Mouse (Mus musculus) right cerebral cortex, adult 18-20 months (tissue): ENCODE data around the gene Pde9a.

Source experiments
- DNase-seq: peaks from one replicate; pipeline ENCODE4 v3.0.0; 2022; ENCODE audit warnings: mixed read lengths

The Pde9a gene

GRCm38 (mm10) chr17:31389432-31390050 lies 3.5 kb downstream of the Pde9a start:
- DNase-seq: no peak

DNA sequence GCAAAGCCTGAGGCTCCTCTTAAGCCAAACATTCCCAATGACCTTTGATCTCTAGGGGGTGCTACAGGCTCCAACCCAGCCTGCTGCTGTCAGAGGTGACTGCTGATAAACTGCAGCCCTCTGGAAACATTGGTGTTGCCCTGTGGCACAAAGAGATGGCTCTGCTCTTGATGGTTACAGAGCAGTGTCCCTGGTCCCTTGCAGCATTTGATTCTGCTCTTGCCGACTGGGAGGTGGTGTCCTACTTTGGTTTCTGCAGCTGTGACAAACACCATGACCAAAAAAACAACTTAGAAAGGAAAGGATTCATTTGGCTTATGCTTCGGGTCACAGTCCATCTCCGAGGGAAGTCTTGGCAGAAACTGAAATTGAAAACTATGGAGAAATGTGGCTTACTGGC lies 5.5 kb downstream of the Pde9a start:
- no peak for DNase-seq

DNA sequence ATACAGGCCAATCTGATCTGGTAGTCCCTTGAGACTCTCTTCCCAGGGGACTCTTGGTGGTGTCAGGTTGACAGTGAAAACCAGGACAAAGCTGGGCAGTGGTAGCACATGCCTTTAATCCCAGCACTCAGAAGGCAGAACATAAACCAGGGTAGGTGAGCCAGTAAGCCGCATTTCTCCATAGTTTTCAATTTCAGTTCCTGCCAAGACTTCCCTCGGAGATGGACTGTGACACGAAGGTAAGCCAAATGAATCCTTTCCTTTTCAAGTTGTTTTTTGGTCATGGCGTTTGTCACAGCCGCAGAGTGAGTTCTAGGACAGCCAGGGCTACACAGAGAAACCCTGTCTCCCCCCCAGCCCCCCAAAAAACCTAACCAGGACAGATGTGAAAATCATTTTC lies 6.0 kb downstream of the Pde9a start:
- DNase-seq: no peak

DNA sequence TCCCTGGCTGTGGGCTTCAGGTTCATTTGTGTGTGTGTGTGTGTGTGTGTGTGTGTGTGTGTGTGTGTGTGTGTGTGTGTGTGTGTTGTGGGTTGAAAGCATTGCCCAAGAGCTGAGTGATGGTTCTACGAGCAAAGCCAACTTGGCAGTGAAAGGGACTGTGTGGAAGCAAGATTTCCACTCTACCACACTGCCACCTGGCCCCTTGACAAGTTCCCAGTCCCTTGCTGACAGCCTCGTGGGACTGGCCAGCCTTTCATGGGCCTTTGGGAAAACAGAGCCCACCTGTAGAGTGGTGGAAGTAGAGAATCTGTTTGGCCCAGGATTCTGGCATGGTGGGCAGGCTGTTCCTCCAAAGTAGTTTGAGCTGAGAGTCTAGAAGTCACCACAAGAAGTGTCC lies 7.8 kb downstream of the Pde9a start:
- no peak for DNase-seq

GRCm38 (mm10) chr17:31400294-31400693 lies 14.3 kb downstream of the Pde9a start:
- DNase-seq: no peak

GRCm38 (mm10) chr17:31401160-31401559 lies 15.2 kb downstream of the Pde9a start:
- DNase-seq: no peak

DNA sequence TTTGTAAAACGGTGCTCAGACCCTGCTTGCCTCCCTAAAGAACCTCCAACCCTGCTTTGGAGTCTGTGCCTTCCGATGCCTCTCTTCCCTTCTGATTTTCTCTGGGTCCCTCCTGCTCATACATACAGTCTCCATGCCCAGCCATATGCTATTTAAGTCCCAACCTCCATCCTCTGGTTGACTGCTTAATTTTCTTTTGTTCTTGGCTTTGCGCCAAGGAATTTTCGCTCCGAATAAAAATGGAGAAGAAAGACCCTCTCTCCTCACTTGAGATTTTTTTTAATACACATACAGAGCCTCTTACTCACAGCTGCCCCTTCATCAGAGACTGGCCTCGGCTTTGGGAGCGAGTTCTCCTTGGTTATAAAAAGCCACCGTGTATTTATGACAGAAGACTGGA lies 16.7 kb downstream of the Pde9a start:
- no peak for DNase-seq

GRCm38 (mm10) chr17:31405694-31406227 lies 19.8 kb downstream of the Pde9a start:
- DNase-seq: no peak

DNA sequence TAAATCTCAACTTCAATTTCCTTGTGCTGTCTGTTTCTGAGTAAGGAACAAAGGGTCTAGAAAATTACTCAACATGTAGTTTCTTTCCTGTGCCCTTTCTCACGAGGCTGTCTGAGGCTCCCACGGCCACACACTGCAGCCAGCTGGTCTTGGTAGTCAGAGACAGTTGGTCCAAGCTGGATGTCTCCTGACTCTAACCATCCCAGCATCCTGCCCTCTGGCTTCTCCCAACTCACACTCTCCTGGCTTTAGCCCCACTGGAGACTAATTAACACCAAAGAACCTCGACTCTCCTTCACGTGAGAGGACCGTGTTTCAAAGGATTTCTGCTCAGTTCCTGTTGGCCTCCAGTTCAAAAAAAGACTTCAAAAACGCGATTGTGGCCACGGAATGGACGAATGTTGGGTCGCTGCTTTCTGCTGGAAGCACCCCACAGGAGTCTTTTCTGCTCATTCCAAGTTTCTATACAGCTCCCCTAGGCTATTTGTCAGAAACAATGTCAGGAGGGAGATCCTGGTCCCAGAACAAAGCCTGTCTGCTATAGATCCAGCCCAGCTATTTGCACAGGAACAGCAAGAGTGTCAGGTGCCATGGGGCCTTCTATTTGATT lies 23.8 kb downstream of the Pde9a start:
- no peak for DNase-seq

DNA sequence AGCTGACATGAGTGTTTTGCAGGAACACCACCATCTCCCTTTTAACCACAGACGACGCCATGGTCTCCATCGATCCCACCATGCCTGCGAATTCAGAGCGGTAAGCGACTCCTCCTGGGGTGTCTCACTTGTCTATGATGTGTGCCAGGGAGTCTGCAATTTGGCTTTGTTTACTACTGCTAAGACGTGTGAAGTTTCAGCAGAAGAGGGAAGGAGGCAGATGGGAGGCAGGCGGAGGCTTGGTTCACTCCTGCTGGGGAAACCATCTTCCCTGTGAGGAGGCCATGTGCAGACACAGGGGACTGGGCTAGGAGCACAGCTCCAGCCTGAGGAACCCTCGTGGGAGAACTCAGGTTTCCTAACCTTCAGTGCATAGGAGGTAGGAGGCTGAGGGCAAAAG lies 29.2 kb downstream of the Pde9a start:
- peak; percentile 65 for DNase-seq

DNA sequence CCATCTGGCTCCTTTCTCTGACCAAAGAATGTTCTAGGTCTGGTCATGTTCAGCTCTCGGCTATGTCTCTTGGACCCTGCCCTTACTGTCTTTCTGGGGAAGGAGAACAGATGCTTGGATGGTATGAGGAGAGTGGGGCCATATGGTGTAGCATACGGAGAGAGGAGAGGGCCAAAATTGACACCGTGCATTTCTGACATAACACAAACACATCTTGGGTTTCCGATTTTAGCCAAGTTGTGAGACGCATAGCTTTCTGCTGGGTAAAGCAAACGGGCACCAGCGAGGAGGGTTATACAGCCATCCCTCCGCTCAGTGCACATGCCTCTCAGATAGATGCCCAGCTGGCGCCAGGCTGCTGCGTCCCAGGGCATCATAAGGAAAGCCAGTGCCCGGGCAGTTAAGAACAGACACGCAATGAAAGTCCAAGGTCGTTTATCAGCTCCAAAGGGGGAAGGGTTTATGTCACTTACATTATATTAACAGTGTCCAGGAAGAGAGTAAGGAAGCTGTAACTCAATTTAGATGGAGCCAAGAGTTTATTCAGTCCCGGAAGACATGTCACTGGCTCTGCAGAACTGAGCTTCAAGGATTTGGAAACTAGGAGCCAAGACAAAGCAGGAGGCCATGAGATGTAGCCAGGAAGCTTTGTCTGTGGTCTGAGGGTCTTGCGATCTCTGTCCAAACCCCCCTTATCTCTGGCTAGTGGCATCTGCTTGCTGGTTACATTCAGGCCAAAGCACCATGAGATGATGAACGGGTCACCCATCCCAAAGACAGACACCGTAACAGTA lies 33.0 kb downstream of the Pde9a start:
- DNase-seq: peak; percentile 37

GRCm38 (mm10) chr17:31419598-31419950 lies 33.6 kb downstream of the Pde9a start:
- no peak for DNase-seq

DNA sequence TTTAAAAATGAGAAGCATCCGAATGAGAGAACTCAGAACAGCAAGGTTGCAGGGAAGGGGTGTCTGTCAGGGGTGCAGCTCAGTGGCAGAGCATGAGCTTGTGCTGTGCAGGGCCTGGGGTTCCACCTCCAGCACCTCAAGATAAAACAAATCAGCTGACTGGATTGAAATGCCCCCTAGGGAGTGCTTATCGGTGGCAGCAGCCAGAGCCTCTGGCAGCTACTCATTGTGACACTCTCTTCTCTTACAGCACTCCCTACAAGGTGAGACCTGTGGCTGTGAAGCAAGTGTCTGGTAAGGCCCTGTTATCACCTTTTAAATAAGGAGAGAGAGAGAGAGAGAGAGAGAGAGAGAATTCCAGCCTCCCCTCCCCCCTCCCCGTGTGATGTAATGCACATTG lies 34.0 kb downstream of the Pde9a start:
- no peak for DNase-seq

- no peak for DNase-seq
Measured at GRCm38 (mm10) chr17:31420658-31421057, 34.6 kb downstream of the Pde9a start.

DNA sequence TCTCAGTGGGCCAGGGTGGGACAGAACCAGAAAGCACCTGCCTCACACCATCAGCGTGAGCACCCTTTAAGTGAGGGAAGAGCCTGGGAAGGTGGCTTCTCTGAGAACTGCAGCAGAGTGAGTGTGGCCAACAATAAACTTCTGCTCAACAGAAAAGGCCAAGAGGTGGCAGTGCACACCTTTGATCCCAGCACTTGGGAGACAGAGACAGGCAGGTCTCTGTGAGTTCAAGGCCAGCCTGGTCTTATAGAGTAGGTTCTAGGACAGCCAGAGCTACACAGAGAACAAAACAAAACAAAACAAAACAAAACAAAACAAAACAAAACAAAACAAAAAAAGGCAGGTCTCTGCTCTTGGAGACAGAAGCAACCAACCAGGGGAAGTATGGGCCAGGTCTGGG lies 36.4 kb downstream of the Pde9a start:
- DNase-seq: no peak

DNA sequence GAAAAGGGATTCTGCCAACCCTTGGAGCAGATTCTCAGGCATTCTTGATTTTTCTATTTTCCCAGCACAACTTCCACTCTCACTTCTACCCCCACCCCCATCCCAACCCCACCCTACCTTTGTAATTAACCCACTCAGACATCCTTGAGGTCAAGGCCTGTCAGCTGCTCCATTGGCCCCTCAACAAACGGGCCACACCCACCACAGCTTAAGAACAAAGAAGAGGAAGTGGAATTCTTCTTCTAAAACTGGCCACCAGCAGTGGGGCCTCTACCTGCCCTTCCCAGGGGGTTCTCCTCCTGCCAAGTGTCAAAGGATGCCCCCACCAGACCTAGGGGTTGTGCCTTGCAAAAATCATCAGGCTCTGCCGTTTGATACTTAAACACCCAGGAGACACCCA lies 37.0 kb downstream of the Pde9a start:
- DNase-seq: no peak

GRCm38 (mm10) chr17:31424358-31424757 lies 38.3 kb downstream of the Pde9a start:
- DNase-seq: no peak

GRCm38 (mm10) chr17:31424798-31425197 lies 38.8 kb downstream of the Pde9a start:
- no peak for DNase-seq

- peak; percentile 24 for DNase-seq
Measured at GRCm38 (mm10) chr17:31425827-31426698, 40.1 kb downstream of the Pde9a start.

GRCm38 (mm10) chr17:31429402-31429801 lies 43.4 kb downstream of the Pde9a start:
- no peak for DNase-seq

- DNase-seq: no peak
Measured at GRCm38 (mm10) chr17:31432878-31433281, 46.9 kb downstream of the Pde9a start.

DNA sequence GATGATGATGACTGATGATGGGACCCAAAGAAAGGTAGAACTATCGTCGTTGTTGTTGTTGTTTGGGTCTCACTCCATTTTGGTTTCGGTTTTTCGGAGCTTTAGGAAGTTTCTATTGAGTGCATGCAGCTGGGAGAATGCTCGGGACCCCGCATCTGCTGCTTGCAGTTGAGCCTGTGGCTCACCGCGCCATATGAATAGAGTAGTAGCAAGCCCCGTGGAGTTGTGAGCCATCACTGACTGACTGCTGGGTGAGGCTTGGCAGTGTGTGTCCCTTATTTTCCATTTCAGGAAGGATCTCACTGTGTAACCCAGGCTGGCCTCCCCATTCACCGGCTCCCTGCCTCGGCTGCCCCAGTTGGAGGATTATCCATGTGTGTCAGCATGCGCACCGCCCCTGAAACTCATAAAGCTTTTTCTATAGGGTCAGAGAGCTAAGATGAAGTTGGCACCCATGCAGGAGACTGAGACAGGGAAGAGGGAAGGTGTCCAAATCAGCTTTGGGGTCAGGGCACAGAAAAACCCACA lies 47.5 kb downstream of the Pde9a start:
- DNase-seq: no peak
